Mouse (Mus musculus): ENCODE measurements around the gene Adgre5.

GRCm38 (mm10) chr8:83779610-83780009, 38.5 kb upstream of the Adgre5 start:
- TF ChIP-seq CTCF (IDR thresholded peaks at IDR 0.05; ENCODE audit: low read depth) (no peak), EP300 (IDR thresholded peaks at IDR 0.05; ENCODE audit: low read depth) (no peak)

Measured in heart, postnatal 0 days (tissue).